Mouse (Mus musculus) ES-E14 (cell line): Measurements from ENCODE around the gene Itgae. TPM values are rescaled to one million over a fixed set of nuclear protein-coding genes. Genes with fewer than 3 reads are reported as not detected.

Experiments
- DNase-seq: peaks from one replicate; pipeline ENCODE4 v3.0.0-alpha.2; 2013; ENCODE audit warnings: low read depth, low spot score
- H3K27ac ChIP-seq: 2 replicates; pipeline ENCODE4 v1.5.1; 2012; ENCODE audit warnings: low read depth, mild to moderate bottlenecking, low read length, moderate library complexity, mixed read lengths; ENCODE audit not compliant: poor library complexity, insufficient read depth, severe bottlenecking
- H3K36me3 ChIP-seq: 2 replicates; pipeline ENCODE4 v1.6.1; 2012; ENCODE audit warnings: mild to moderate bottlenecking, low read length, moderate library complexity, mixed read lengths; ENCODE audit not compliant: control insufficient read depth, poor library complexity, insufficient read depth, severe bottlenecking
- H3K4me1 ChIP-seq, 2 experiments: fragments of 150-350 bp in 1 of 2; sonication (generic) in 1 of 2; 2 replicates each; pipeline ENCODE4 v1.6.1; 2012; ENCODE audit warnings: low read length in 2 of 2, mild to moderate bottlenecking in 1 of 2, mixed read lengths in 1 of 2; ENCODE audit not compliant: control insufficient read depth in 2 of 2, insufficient read depth in 2 of 2, poor library complexity in 1 of 2
- H3K4me3 ChIP-seq, 2 experiments: fragments of 150-350 bp in 1 of 2; sonication (generic) in 1 of 2; 2 replicates each; pipeline ENCODE4 v1.5.1; 2012; ENCODE audit warnings: low read length in 2 of 2, low read depth in 1 of 2, mild to moderate bottlenecking in 1 of 2, mixed read lengths in 1 of 2; ENCODE audit not compliant: insufficient read depth in 1 of 2, poor library complexity in 1 of 2, severe bottlenecking in 1 of 2
- H3K9ac ChIP-seq: 2 replicates; pipeline ENCODE4 v1.6.1; 2012; ENCODE audit warnings: low read depth, mild to moderate bottlenecking, low read length, mixed read lengths; ENCODE audit not compliant: poor library complexity, insufficient read depth, severe bottlenecking
- H3K9me3 ChIP-seq: fragments of 150-350 bp; sonication (generic); 2 replicates; pipeline ENCODE4 v1.6.1; 2012; ENCODE audit warnings: low read depth, mild to moderate bottlenecking, low read length; ENCODE audit not compliant: control insufficient read depth, insufficient read depth
- CHD2 ChIP-seq: IDR thresholded peaks from 2 replicates; pipeline ENCODE4 v1.6.1; 2014; ENCODE audit warnings: mild to moderate bottlenecking, low read depth, low read length, inconsistent platforms
- HCFC1 ChIP-seq: IDR thresholded peaks from 2 replicates; pipeline ENCODE4 v1.6.1; 2012; ENCODE audit warnings: low read length, inconsistent platforms, borderline replicate concordance; ENCODE audit not compliant: insufficient read depth
- MAFK ChIP-seq: IDR thresholded peaks from 2 replicates; pipeline ENCODE4 v1.6.1; 2014; ENCODE audit warnings: mild to moderate bottlenecking, low read depth, low read length, inconsistent platforms; ENCODE audit not compliant: insufficient read depth
- ZC3H11A ChIP-seq: IDR thresholded peaks from 2 replicates; pipeline ENCODE4 v1.6.1; 2012; ENCODE audit warnings: low read depth, mild to moderate bottlenecking, inconsistent platforms, low read length, borderline replicate concordance
- ZNF384 ChIP-seq: IDR thresholded peaks from 2 replicates; pipeline ENCODE4 v1.6.1; 2012; ENCODE audit warnings: low read depth, low read length, inconsistent platforms
- in situ Hi-C, 2 experiments: fragments of 600-800 bp; cut with MboI; formaldehyde crosslinking; loops; one replicate each; pipeline ENCODE4 v1.15.1; 2025; ENCODE audit warnings: low sequenced_read_pairs in 2 of 2, inconsistent platforms in 1 of 2; ENCODE audit not compliant: unreplicated experiment in 2 of 2
- total RNA-seq: library from RNA; depleted of rRNA; stranded (reverse); fragments of 300-350 nt; gene quantifications from 2 replicates; pipeline ENCODE4 v1.2.3, GENCODE M21; 2012

The Itgae gene
- total RNA-seq, 1 experiment = 0.45 TPM

GRCm38 (mm10) chr11:73108195-73108897 lies 18.0 kb downstream of the Itgae start:
- Histone ChIP-seq H3K4me3 (no peak overlapping the region), H3K9me3 (no peaks in the 10 kb centered on the region), H3K36me3 (no peaks in the 10 kb centered on the region), H3K4me1 (no peaks in the 10 kb centered on the region), H3K27ac (no peak overlapping the region), H3K9ac (no peak overlapping the region)
- in situ Hi-C loops = no loop called here
- no peak for DNase-seq
- no peak for TF ChIP-seq CHD2
- TF ChIP-seq ZNF384 = no peak
- no peak for TF ChIP-seq HCFC1
- TF ChIP-seq MAFK = no peak
- TF ChIP-seq ZC3H11A = no peak

- no peak overlapping the region for H3K9ac ChIP-seq
Measured at GRCm38 (mm10) chr11:73108898-73109625, 18.7 kb downstream of the Itgae start.

GRCm38 (mm10) chr11:73109941-73110340 lies 19.6 kb downstream of the Itgae start:
- Histone ChIP-seq H3K27ac (no peak overlapping the region), H3K9ac (no peak overlapping the region), H3K9me3 (no peaks in the 10 kb centered on the region), H3K36me3 (no peaks in the 10 kb centered on the region), H3K4me1 (no peaks in the 10 kb centered on the region), H3K4me3 (no peak overlapping the region)
- in situ Hi-C loops = no loop called here
- TF ChIP-seq ZC3H11A (no peak), ZNF384 (no peak), HCFC1 (no peak), MAFK (no peak), CHD2 (no peak)
- DNase-seq = no peak

More at GRCm38 (mm10) chr11:73108898-73109625, 18.7 kb downstream of the Itgae start:
- Histone ChIP-seq H3K4me1 (no peaks in the 10 kb centered on the region), H3K27ac (no peak overlapping the region), H3K9me3 (no peaks in the 10 kb centered on the region), H3K4me3 (no peak overlapping the region), H3K36me3 (no peaks in the 10 kb centered on the region)
- TF ChIP-seq HCFC1 (no peak), ZNF384 (no peak), MAFK (no peak), ZC3H11A (no peak), CHD2 (no peak)
- DNase-seq = no peak
- in situ Hi-C loops = no loop called here

DNA sequence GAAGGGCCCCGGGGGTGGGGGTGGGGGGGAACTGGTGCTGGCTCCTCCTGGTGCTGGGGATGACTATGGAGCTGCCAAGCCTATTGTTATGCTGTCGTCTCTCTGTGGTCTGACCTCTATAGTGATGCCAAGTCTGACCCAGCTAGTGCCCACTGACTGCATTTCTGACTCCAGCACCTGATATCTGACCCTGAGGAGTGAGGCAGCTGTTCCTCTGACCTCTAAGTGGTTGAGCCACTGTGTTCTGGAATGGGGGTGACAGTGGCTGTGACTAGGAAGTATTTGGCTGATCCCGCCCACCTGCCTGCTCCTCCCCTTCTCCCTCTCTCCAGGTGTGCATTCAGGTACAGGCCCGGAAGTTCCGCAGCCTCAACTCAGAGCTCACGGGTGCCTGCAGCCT lies 21.0 kb downstream of the Itgae start:
- H3K9ac ChIP-seq = no peak overlapping the region
- H3K4me1 ChIP-seq = no peaks in the 10 kb centered on the region
- no peak overlapping the region for H3K4me3 ChIP-seq
- H3K36me3 ChIP-seq = no peaks in the 10 kb centered on the region
- H3K9me3 ChIP-seq = no peaks in the 10 kb centered on the region
- H3K27ac ChIP-seq = no peak overlapping the region
- in situ Hi-C loops = no loop called here
- TF ChIP-seq ZC3H11A = no peak
- DNase-seq = no peak
